Mouse (Mus musculus) neural tube, embryonic 14.5 days (tissue): Measurements from ENCODE around the gene Mcidas. TPM values are rescaled to one million over a fixed set of nuclear protein-coding genes. Genes with fewer than 3 reads are reported as not detected.
"Not testable (repeated sequence)": the region's sequence is repeated elsewhere in the genome, so short reads cannot be mapped to it uniquely, and the experiment has no call there.

ENCODE experiments used
- ATAC-seq: fragments of 200-750 bp; cut with Nextera tagmentation; 2 replicates; pipeline ENCODE4 v1.8.0; 2017; ENCODE audit warnings: low read depth, mild to moderate bottlenecking, moderate TSS enrichment, moderate library complexity
- H3K27ac ChIP-seq: fragments of 300-500 bp; sonication (generic); 2 replicates; pipeline ENCODE4 v1.5.1; 2014; ENCODE audit warnings: low read depth, mild to moderate bottlenecking, control low read depth, low read length, moderate library complexity, mixed read lengths
- H3K27me3 ChIP-seq: fragments of 300-500 bp; sonication (generic); 2 replicates; pipeline ENCODE4 v1.6.1; 2014; ENCODE audit warnings: low read length; ENCODE audit not compliant: control insufficient read depth, insufficient read depth
- H3K36me3 ChIP-seq: fragments of 300-500 bp; sonication (generic); 2 replicates; pipeline ENCODE4 v1.6.1; 2014; ENCODE audit warnings: low read length, mixed read lengths; ENCODE audit not compliant: control insufficient read depth, insufficient read depth
- H3K4me1 ChIP-seq: fragments of 300-500 bp; sonication (generic); 2 replicates; pipeline ENCODE4 v1.6.1; 2014; ENCODE audit warnings: low read length; ENCODE audit not compliant: control insufficient read depth, insufficient read depth
- H3K4me2 ChIP-seq: fragments of 300-500 bp; sonication (generic); 2 replicates; pipeline ENCODE4 v1.6.1; 2014; ENCODE audit warnings: mild to moderate bottlenecking, low read depth, low read length, control low read depth
- H3K4me3 ChIP-seq: fragments of 300-500 bp; sonication (generic); 2 replicates; pipeline ENCODE4 v1.5.1; 2014; ENCODE audit warnings: low read depth, low read length, control low read depth, mixed read lengths
- H3K9ac ChIP-seq: fragments of 300-500 bp; sonication (generic); replicated peaks from 2 replicates; pipeline ENCODE4 v1.6.1; 2014; ENCODE audit warnings: low read depth, mild to moderate bottlenecking, control low read depth, low read length, mixed read lengths
- H3K9me3 ChIP-seq: fragments of 300-500 bp; sonication (generic); 2 replicates; pipeline ENCODE4 v1.6.1; 2016; ENCODE audit warnings: low read length; ENCODE audit not compliant: control insufficient read depth
- WGBS: fragments of 180-500 bp; shearing (Covaris S2); extraction: QIAGEN DNeasy Blood & Tissue Kit; methylation state at CpG from one replicate; pipeline ENCODE4 v1.1.7; 2014; 5-methylcytosine and 5-hydroxymethylcytosine counted together
- polyA plus RNA-seq: library from polyadenylated mRNA; unstranded; fragments of >200 nt; fragmentation: Nextera tagmentation; extraction: Ambion mirVana; gene quantifications from 2 replicates; pipeline ENCODE4 v1.2.1, GENCODE M21; 2014

Gene Mcidas
- polyA plus RNA-seq, 1 experiment from 2014 or later: 0.11 TPM

- peaks cover 9% of the 10 kb centered on the region for H3K4me1 ChIP-seq
- ATAC-seq: peak; percentile 61
- H3K27me3 ChIP-seq: peaks cover 65% of the 10 kb centered on the region
- H3K4me2 ChIP-seq: peak overlapping the region; percentile 75
- H3K9me3 ChIP-seq: no peaks in the 10 kb centered on the region
- H3K4me3 ChIP-seq: peak overlapping the region; percentile 39
- H3K9ac ChIP-seq: peak overlapping the region; percentile 25; the same call in 1 of the 2 replicates
- no peaks in the 10 kb centered on the region for H3K36me3 ChIP-seq
- no peak overlapping the region for H3K27ac ChIP-seq
- WGBS: under 1% methylated on average over 46 of the region's 46 CpGs
Observed at GRCm38 (mm10) chr13:112998427-112999201, 5.0 kb downstream of the Mcidas start.

DNA sequence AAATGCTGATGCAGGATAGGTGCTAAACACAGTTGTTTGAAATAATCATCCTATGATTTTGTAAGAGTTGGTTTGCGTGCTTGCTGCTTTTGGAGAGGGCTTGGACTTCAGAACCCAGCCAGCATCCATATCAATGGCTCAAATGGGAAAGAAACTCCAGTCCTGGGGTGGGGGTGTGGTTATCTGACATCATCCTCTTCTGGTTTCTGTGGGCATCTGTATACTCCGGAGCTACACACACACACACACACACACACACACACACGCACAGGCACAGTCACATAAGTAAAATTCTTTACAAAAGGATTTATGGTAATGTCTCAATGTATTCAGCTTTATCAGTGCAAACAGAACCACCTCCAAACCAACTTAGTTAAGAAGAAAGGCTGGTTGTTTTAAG, 6.4 kb downstream of the Mcidas start:
- H3K27me3 ChIP-seq: peaks cover 50% of the 10 kb centered on the region
- no peaks in the 10 kb centered on the region for H3K9me3 ChIP-seq
- WGBS: 88% methylated on average over 3 of the region's 3 CpGs
- H3K9ac ChIP-seq: no peak overlapping the region
- H3K27ac ChIP-seq: no peak overlapping the region
- no peaks in the 10 kb centered on the region for H3K36me3 ChIP-seq
- H3K4me2 ChIP-seq: no peak overlapping the region
- peaks cover 5% of the 10 kb centered on the region for H3K4me1 ChIP-seq
- ATAC-seq: no peak
- H3K4me3 ChIP-seq: no peak overlapping the region

DNA sequence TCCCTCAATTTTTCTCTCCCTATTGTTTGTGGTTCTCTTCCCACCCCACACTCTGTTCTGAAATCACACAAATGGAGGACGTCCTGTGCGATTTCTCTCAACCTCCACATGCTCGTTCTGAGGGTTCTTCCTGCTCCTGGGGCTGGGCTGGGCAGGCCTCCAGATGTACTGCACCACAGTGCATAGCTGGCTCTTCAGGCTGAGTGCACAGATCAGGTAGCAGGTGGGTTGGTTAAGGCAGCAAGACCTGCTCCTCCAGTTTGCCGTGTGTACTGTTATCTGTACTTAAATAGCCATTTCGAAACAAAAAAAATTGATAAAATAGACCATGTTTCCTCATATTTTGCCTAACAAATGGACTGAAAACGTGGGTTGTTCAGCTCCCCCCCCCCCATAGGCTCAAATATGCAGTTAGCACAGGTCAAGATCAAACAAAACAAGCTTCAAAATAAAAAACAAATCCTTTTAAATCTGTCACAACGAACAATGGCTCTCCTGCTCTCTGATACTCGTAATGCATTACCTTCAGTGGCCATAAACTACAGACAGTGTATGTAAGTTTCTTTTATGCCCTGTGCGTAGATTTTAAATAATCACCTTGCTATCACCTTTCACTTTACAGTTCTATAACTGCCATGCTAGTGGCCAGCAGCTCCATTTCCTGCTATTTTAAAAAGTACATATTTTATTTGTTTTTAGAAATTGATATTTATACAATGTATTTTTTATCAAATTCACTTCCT, 7.1 kb downstream of the Mcidas start:
- no peak overlapping the region for H3K9ac ChIP-seq
- no peak overlapping the region for H3K27ac ChIP-seq
- H3K4me2 ChIP-seq: no peak overlapping the region
- peaks cover 5% of the 10 kb centered on the region for H3K4me1 ChIP-seq
- no peaks in the 10 kb centered on the region for H3K9me3 ChIP-seq
- H3K27me3 ChIP-seq: peaks cover 45% of the 10 kb centered on the region
- H3K4me3 ChIP-seq: no peak overlapping the region
- H3K36me3 ChIP-seq: no peaks in the 10 kb centered on the region
- no peak for ATAC-seq
- WGBS: 76% methylated on average over 9 of the region's 9 CpGs

DNA sequence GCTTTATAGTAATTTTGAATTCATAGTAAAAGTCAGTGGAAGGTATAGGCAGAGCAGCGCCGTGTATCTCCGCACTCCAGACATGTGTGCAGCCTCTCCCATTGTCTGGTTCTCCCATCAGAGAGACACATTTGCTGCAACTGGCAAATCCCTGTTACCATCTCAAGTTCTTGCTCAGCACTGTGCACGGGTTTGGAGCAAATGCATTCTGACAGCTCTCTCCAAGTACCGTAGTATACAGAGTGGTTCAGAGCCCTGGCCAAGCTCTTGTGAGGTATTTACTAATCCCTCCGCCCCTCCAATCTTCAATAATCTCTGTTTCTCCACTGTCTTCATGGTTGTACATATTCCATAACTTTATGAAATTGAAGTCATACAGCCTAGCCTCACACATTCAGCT, 19.0 kb downstream of the Mcidas start:
- H3K9me3 ChIP-seq: no peaks in the 10 kb centered on the region
- no peaks in the 10 kb centered on the region for H3K4me1 ChIP-seq
- no peak for ATAC-seq
- H3K27me3 ChIP-seq: no peaks in the 10 kb centered on the region
- no peak overlapping the region for H3K4me3 ChIP-seq
- H3K36me3 ChIP-seq: no peaks in the 10 kb centered on the region
- WGBS: 91% methylated on average over 6 of the region's 6 CpGs
- no peak overlapping the region for H3K4me2 ChIP-seq
- no peak overlapping the region for H3K9ac ChIP-seq
- H3K27ac ChIP-seq: no peak overlapping the region

GRCm38 (mm10) chr13:113013174-113013953, 19.7 kb downstream of the Mcidas start:
- not testable (repeated sequence) for H3K4me2 ChIP-seq

GRCm38 (mm10) chr13:113021521-113021920, 27.9 kb downstream of the Mcidas start:
- no peaks in the 10 kb centered on the region for H3K36me3 ChIP-seq
- 91% methylated on average over 2 of the region's 2 CpGs for WGBS

More at GRCm38 (mm10) chr13:113013174-113013953, 19.7 kb downstream of the Mcidas start:
- H3K4me1 ChIP-seq, H3K4me3 ChIP-seq, H3K27me3 ChIP-seq, ATAC-seq, H3K36me3 ChIP-seq, H3K9me3 ChIP-seq, H3K9ac ChIP-seq, H3K27ac ChIP-seq: not testable (repeated sequence)
- WGBS: 53% methylated on average over 19 of the region's 20 CpGs

DNA sequence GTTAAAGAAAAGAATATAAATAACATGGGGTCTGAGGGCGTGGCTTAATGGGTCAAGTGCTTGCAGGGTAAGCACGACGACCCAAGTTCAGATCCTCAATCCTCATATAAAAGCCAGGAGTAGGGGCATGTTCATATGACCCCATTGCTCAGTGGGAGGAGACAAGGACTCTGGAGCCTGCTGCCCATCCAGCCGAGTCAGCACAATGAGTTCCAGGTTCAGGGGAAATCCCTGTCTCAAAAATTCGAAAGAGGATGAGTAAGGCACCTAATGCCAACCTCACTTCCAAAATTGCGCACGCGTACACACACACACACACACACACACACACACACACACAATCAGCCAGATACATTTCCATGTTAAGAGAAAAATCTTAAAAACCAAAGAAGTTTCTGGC, 28.8 kb downstream of the Mcidas start:
- H3K36me3 ChIP-seq: no peaks in the 10 kb centered on the region
- H3K27ac ChIP-seq: no peak overlapping the region
- no peak for ATAC-seq
- H3K9me3 ChIP-seq: no peaks in the 10 kb centered on the region
- no peaks in the 10 kb centered on the region for H3K27me3 ChIP-seq
- no peak overlapping the region for H3K9ac ChIP-seq
- no peak overlapping the region for H3K4me2 ChIP-seq
- no peaks in the 10 kb centered on the region for H3K4me1 ChIP-seq
- WGBS: 75% methylated on average over 8 of the region's 8 CpGs
- no peak overlapping the region for H3K4me3 ChIP-seq

More at GRCm38 (mm10) chr13:113021521-113021920, 27.9 kb downstream of the Mcidas start:
- Histone ChIP-seq H3K4me2 (no peak overlapping the region), H3K27me3 (no peaks in the 10 kb centered on the region), H3K4me1 (no peaks in the 10 kb centered on the region), H3K4me3 (no peak overlapping the region), H3K27ac (no peak overlapping the region), H3K9me3 (no peaks in the 10 kb centered on the region), H3K9ac (no peak overlapping the region)
- no peak for ATAC-seq

DNA sequence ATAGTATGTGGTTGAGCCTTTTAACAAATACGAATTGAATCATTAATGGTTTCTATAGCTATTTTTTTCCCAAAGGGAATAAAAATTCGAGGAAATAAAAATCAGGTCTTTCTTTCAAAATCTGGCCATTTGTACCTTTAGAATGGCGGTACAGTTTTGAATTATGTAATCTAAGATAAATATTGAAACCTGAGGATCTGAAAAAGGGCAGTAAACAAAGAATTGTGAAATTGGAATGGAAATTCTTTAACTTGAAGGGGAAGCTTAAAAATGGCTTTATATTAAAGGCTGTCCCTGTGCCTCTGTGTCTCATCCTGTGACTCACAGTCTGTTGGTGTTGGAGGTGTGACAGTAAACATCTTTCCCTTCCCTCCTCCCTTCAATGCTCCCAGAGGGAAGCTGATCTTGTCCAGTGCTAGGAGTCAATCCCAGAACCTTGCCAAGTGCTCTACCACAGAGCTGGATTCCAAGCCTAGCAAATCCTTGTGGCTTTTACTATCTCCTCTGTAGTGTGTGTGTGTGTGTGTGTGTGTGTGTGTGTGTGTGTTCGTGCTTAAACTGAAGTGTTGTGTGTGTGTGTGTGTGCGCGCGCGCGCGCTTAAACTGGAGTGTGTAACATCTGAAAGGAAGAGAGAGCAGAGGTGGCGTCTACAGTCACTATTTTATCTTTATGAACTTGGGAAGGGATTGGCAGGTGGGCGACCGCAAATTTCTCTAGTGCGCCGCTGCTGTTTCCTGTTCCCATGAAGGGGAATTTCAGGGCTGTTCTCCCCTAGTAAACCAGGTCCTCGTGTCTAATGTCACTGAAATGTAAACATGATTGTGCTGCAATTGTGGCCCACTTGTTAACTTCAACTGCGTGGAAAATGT, 29.9 kb downstream of the Mcidas start:
- H3K36me3 ChIP-seq: no peaks in the 10 kb centered on the region
- no peaks in the 10 kb centered on the region for H3K4me1 ChIP-seq
- H3K27ac ChIP-seq: no peak overlapping the region
- no peaks in the 10 kb centered on the region for H3K9me3 ChIP-seq
- no peak for ATAC-seq
- no peaks in the 10 kb centered on the region for H3K27me3 ChIP-seq
- WGBS: 85% methylated on average over 17 of the region's 17 CpGs
- no peak overlapping the region for H3K4me3 ChIP-seq
- no peak overlapping the region for H3K9ac ChIP-seq
- no peak overlapping the region for H3K4me2 ChIP-seq
